Mouse (Mus musculus): ENCODE data around the gene Cd160. TPM values are rescaled to one million over a fixed set of nuclear protein-coding genes. Genes with fewer than 3 reads are reported as not detected.

Gene Cd160
- total RNA-seq (2014; rRNA removed) = not detected in 2 replicates
- polyA plus RNA-seq (2015; fragmentation: Nextera tagmentation; extraction: Ambion mirVana) = 0.06 and 0.13 TPM in 2 replicates

DNA sequence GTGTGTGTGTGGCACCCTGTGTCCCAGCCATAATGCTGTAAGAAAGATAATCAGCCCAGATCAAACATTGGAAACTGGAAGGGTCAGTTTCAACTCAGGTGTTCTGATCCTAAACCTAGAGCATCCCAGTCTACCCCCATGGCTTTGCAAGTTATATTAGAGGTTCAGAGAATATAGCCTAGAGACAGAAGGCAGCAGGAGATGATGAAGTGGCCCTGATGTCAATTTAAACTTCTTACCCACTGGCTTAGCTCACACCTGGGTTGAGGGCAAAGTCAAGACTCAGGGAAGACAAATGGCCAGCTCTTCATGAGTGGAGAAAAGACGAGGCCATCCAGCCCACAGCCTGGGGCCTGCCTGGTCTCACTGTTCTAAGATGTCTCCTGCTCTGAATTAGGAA lies at the start of gene Cd160, which contains the start of gene Pdzk1:
Gene Cd160, minus strand, starts transcription at position 368 of the 400 bp plus-strand sequence.
Gene Pdzk1, plus strand, starts transcription at position 301 of the 400 bp plus-strand sequence.
- WGBS = 73% methylated on average over 1 of the region's 1 CpGs
- Histone ChIP-seq H3K9me3 (ENCODE audit: low read length) (no peaks in the 10 kb centered on the region), H3K9ac (replicated peaks; ENCODE audit: low read length) (no peak within 1 kb of the TSS), H3K4me1 (ENCODE audit: insufficient read depth, low read length) (0 out of 2 replicates have a peak, but pooled peaks cover 5% of the 10 kb centered on the region), H3K27me3 (ENCODE audit: insufficient read depth, low read length) (no peaks in the 10 kb centered on the region), H3K36me3 (ENCODE audit: insufficient read depth, low read length) (no peaks in the 10 kb centered on the region), H3K4me3 (ENCODE audit: low read length) (no peak within 1 kb of the TSS), H3K27ac (no peak within 1 kb of the TSS), H3K4me2 (ENCODE audit: low read depth, low read length) (no peak within 1 kb of the TSS)
- ATAC-seq = no peak
- TF ChIP-seq CTCF (IDR thresholded peaks at IDR 0.05; ENCODE audit: low read depth) = no peak
- no peak for DNase-seq (ENCODE audit: low spot score)

DNA sequence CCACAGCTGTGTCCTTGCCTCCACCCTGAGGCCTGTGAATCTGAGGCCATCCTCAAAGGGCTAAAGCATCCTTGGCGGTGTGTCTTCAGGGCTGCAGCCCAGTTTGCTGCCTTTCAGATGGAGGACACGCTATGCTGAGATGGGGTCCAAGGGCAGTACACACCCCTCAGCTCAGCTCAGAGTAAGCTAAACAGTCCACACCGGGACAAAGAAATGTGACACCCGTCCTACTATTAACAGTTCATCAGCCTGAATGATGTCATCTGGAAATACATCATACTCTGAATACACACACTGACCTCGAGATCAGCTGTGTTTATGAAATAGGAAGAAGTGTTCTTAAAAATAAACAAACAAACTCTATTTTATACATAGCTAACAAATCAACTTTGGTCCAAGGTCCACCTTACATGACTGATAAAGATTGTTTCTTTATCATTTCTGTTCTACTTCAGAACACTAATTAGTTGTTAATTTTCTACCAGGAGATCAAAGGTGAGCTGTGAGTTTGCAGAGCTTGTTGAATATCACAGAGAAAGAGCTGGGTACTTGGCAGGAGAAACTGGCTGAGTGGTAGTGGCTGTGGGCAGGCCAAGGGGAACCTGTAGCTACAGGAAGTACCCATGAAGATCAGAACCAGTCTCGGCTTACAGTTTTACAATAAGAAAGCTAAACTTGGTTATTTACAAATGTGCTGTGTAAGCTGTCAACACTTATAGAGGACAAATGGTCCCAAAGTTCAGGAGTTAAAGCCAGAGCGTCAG lies 45.8 kb upstream of the Cd160 start:
- no peaks in the 10 kb centered on the region for H3K4me1 ChIP-seq (ENCODE audit: insufficient read depth, low read length)
- H3K9ac ChIP-seq (replicated peaks; ENCODE audit: low read length) = no peak overlapping the region
- no peaks in the 10 kb centered on the region for H3K27me3 ChIP-seq (ENCODE audit: insufficient read depth, low read length)
- H3K36me3 ChIP-seq (ENCODE audit: insufficient read depth, low read length) = peaks cover 46% of the 10 kb centered on the region
- no peak overlapping the region for H3K4me3 ChIP-seq (ENCODE audit: low read length)
- 91% methylated on average over 7 of the region's 7 CpGs for WGBS
- no peak for ATAC-seq
- no peak overlapping the region for H3K4me2 ChIP-seq (ENCODE audit: low read depth, low read length)
- no peaks in the 10 kb centered on the region for H3K9me3 ChIP-seq (ENCODE audit: low read length)
- TF ChIP-seq CTCF (IDR thresholded peaks at IDR 0.05; ENCODE audit: low read depth) = no peak
- H3K27ac ChIP-seq = no peak overlapping the region
- DNase-seq (ENCODE audit: low spot score) = no peak

DNA sequence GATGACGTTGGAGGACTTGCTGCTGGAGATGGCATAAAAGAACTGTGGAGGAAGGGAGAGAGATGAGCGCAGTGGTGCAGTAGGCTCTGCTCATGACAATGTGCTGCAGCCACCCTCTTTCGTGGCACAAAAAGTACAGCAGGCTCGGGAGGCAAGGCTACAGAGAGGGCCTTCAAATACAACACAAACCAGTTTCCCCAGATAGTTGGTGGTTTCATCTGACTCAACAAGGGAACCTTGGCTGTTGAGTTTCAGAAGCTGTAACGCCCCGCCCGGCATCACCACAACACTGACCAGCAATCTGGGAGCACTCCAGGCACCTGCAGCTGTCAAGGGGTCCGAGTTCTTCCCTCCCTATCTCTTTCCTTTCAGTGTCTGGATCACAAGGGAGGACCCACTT lies 43.4 kb upstream of the Cd160 start:
- Histone ChIP-seq H3K27ac (no peak overlapping the region), H3K4me2 (ENCODE audit: low read depth, low read length) (no peak overlapping the region), H3K4me3 (ENCODE audit: low read length) (no peak overlapping the region), H3K9ac (replicated peaks; ENCODE audit: low read length) (no peak overlapping the region), H3K9me3 (ENCODE audit: low read length) (no peaks in the 10 kb centered on the region), H3K4me1 (ENCODE audit: insufficient read depth, low read length) (no peaks in the 10 kb centered on the region), H3K27me3 (ENCODE audit: insufficient read depth, low read length) (no peaks in the 10 kb centered on the region), H3K36me3 (ENCODE audit: insufficient read depth, low read length) (peaks cover 52% of the 10 kb centered on the region)
- TF ChIP-seq CTCF (IDR thresholded peaks at IDR 0.05; ENCODE audit: low read depth) = no peak
- 97% methylated on average over 8 of the region's 8 CpGs for WGBS
- no peak for ATAC-seq
- DNase-seq (ENCODE audit: low spot score) = no peak

DNA sequence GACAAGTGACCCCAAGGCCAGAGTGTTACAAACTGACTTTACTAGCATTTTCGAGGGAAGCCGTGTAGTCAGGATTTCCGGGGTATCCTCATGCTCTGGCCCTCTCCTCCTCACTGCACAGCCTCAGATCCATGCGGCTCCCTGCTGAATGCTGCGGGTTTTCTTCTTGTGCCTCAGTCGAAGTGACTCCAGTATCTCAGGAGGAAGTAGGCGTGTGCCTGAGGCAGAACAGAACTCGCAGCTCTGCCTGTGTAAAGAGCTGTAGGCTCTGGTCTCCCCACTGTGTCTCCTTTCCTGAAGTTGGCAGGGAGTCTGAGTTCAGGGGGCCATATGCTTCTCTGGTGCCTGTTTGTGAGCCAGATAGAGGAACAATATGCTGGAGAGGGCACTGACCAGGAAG lies 41.9 kb upstream of the Cd160 start:
- Histone ChIP-seq H3K36me3 (ENCODE audit: insufficient read depth, low read length) (peaks cover 52% of the 10 kb centered on the region), H3K27ac (no peak overlapping the region), H3K4me1 (ENCODE audit: insufficient read depth, low read length) (no peaks in the 10 kb centered on the region), H3K9me3 (ENCODE audit: low read length) (no peaks in the 10 kb centered on the region), H3K9ac (replicated peaks; ENCODE audit: low read length) (no peak overlapping the region), H3K4me2 (ENCODE audit: low read depth, low read length) (no peak overlapping the region), H3K4me3 (ENCODE audit: low read length) (no peak overlapping the region), H3K27me3 (ENCODE audit: insufficient read depth, low read length) (no peaks in the 10 kb centered on the region)
- WGBS = 93% methylated on average over 8 of the region's 8 CpGs
- ATAC-seq = no peak
- no peak for TF ChIP-seq CTCF (IDR thresholded peaks at IDR 0.05; ENCODE audit: low read depth)
- DNase-seq (ENCODE audit: low spot score) = no peak

DNA sequence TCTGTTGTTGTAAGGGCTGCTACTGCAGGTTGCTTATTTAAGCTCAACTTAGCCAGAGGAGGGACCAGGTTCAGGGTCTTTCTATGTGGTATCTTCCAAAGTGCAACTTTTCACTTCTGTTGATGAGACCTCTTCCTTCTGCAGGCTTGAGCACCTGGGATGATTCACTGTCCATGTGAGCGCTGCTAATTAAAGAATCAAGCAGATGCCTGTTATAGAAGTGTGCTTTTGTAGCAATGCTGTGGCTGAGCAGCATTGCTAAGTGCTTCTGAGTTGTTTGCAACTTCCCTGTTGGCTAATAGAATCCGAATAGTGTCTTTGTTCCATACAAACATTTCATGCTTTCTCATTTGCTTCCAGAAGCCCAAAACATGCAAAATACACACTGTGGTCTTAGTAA lies 41.1 kb upstream of the Cd160 start:
- Histone ChIP-seq H3K4me2 (ENCODE audit: low read depth, low read length) (no peak overlapping the region), H3K4me3 (ENCODE audit: low read length) (no peak overlapping the region), H3K27me3 (ENCODE audit: insufficient read depth, low read length) (no peaks in the 10 kb centered on the region), H3K27ac (no peak overlapping the region), H3K36me3 (ENCODE audit: insufficient read depth, low read length) (peaks cover 48% of the 10 kb centered on the region), H3K4me1 (ENCODE audit: insufficient read depth, low read length) (no peaks in the 10 kb centered on the region), H3K9me3 (ENCODE audit: low read length) (no peaks in the 10 kb centered on the region), H3K9ac (replicated peaks; ENCODE audit: low read length) (no peak overlapping the region)
- WGBS = 97% methylated on average over 2 of the region's 2 CpGs
- no peak for TF ChIP-seq CTCF (IDR thresholded peaks at IDR 0.05; ENCODE audit: low read depth)
- DNase-seq (ENCODE audit: low spot score) (no peak), ATAC-seq (no peak)

DNA sequence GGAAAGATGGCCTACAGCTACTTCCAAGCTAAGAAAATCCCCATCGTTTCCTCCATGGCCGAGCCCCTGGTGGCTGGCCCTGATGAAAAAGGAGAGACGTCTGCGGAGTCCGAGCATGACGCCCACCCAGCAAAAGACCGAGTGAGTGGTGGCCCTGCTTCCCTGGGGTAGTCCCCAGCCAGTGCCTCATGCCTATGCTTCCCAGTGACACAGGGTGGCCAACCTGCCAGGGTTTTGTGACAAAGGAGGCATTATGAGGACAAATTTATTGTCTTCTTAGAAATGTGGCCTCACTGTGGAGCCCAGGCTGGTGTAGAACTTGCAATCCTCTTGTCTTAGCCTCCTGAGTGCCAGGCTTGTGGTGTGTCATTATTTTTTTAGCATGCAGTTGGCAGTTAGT lies 39.9 kb upstream of the Cd160 start:
- H3K9ac ChIP-seq (replicated peaks; ENCODE audit: low read length) = no peak overlapping the region
- H3K4me3 ChIP-seq (ENCODE audit: low read length) = no peak overlapping the region
- DNase-seq (ENCODE audit: low spot score) = no peak
- no peak overlapping the region for H3K4me2 ChIP-seq (ENCODE audit: low read depth, low read length)
- H3K27ac ChIP-seq = no peak overlapping the region
- 95% methylated on average over 7 of the region's 7 CpGs for WGBS
- no peaks in the 10 kb centered on the region for H3K27me3 ChIP-seq (ENCODE audit: insufficient read depth, low read length)
- no peak for TF ChIP-seq CTCF (IDR thresholded peaks at IDR 0.05; ENCODE audit: low read depth)
- no peaks in the 10 kb centered on the region for H3K4me1 ChIP-seq (ENCODE audit: insufficient read depth, low read length)
- no peak for ATAC-seq
- peaks cover 42% of the 10 kb centered on the region for H3K36me3 ChIP-seq (ENCODE audit: insufficient read depth, low read length)
- no peaks in the 10 kb centered on the region for H3K9me3 ChIP-seq (ENCODE audit: low read length)

DNA sequence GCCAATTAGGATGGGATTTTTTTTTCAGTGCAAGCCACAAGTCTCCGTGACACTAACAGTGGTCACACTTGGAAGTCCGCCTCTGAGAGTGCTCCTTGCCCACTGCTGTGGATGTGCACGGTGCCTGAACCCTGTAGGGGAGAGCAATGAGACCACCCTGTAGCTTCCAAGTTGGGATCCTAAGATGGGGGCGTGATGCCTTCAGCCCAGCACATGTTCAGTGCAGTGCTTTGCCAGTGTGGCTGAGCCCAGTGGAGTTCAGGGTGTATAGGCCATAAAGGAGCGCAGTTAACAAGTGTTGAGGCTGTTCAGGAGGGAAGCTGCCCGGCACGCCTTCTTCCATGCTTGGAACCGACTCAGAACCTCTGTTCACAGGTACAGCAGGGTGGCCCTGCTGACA lies 39.4 kb upstream of the Cd160 start:
- ATAC-seq (no peak), DNase-seq (ENCODE audit: low spot score) (no peak)
- WGBS = 94% methylated on average over 8 of the region's 8 CpGs
- TF ChIP-seq CTCF (IDR thresholded peaks at IDR 0.05; ENCODE audit: low read depth) = no peak
- H3K9ac ChIP-seq (replicated peaks; ENCODE audit: low read length) = no peak overlapping the region
- H3K27me3 ChIP-seq (ENCODE audit: insufficient read depth, low read length) = no peaks in the 10 kb centered on the region
- no peaks in the 10 kb centered on the region for H3K4me1 ChIP-seq (ENCODE audit: insufficient read depth, low read length)
- H3K36me3 ChIP-seq (ENCODE audit: insufficient read depth, low read length) = peaks cover 36% of the 10 kb centered on the region
- no peak overlapping the region for H3K4me3 ChIP-seq (ENCODE audit: low read length)
- H3K4me2 ChIP-seq (ENCODE audit: low read depth, low read length) = no peak overlapping the region
- H3K27ac ChIP-seq = no peak overlapping the region
- H3K9me3 ChIP-seq (ENCODE audit: low read length) = no peaks in the 10 kb centered on the region
